Mouse (Mus musculus) limb, embryonic 14.5 days (tissue): ENCODE results near the gene Itga4. TPM values are rescaled to one million over a fixed set of nuclear protein-coding genes. Genes with fewer than 3 reads are reported as not detected.

Source experiments
- ATAC-seq: fragments of 200-750 bp; cut with Nextera tagmentation; 2 replicates; pipeline ENCODE4 v1.8.0; 2017; ENCODE audit warnings: low read depth, moderate number of reproducible peaks, moderate TSS enrichment; ENCODE audit not compliant: low FRiP score
- DNase-seq: peaks from one replicate; pipeline ENCODE4 v3.0.0-alpha.2; 2015; ENCODE audit warnings: low spot score
- H3K27ac ChIP-seq: fragments of 300-500 bp; sonication (generic); replicated peaks from 2 replicates; pipeline ENCODE4 v1.5.1; 2014; ENCODE audit warnings: low read depth, mild to moderate bottlenecking, low read length, moderate library complexity, mixed read lengths
- H3K27me3 ChIP-seq: fragments of 300-500 bp; sonication (generic); 2 replicates; pipeline ENCODE4 v1.6.1; 2014; ENCODE audit warnings: low read length, mixed read lengths; ENCODE audit not compliant: control insufficient read depth, insufficient read depth
- H3K36me3 ChIP-seq: fragments of 300-500 bp; sonication (generic); 2 replicates; pipeline ENCODE4 v1.6.1; 2014; ENCODE audit warnings: mild to moderate bottlenecking, low read length, moderate library complexity, mixed read lengths; ENCODE audit not compliant: control insufficient read depth, insufficient read depth
- H3K4me1 ChIP-seq: fragments of 300-500 bp; sonication (generic); 2 replicates; pipeline ENCODE4 v1.6.1; 2014; ENCODE audit warnings: antibody characterized with exemption, low read length, mixed read lengths; ENCODE audit not compliant: control insufficient read depth, insufficient read depth
- H3K4me2 ChIP-seq: fragments of 300-500 bp; sonication (generic); replicated peaks from 2 replicates; pipeline ENCODE4 v1.6.1; 2014; ENCODE audit warnings: low read depth, mild to moderate bottlenecking, low read length, moderate library complexity; ENCODE audit not compliant: severe bottlenecking
- H3K4me3 ChIP-seq: fragments of 300-500 bp; sonication (generic); replicated peaks from 2 replicates; pipeline ENCODE4 v1.5.1; 2014; ENCODE audit warnings: low read length
- H3K9ac ChIP-seq: fragments of 300-500 bp; sonication (generic); 2 replicates; pipeline ENCODE4 v1.6.1; 2014; ENCODE audit warnings: mild to moderate bottlenecking, low read depth, low read length, moderate library complexity; ENCODE audit not compliant: severe bottlenecking
- H3K9me3 ChIP-seq: fragments of 300-500 bp; sonication (generic); 2 replicates; pipeline ENCODE4 v1.6.1; 2016; ENCODE audit warnings: low read length; ENCODE audit not compliant: control insufficient read depth
- POLR2A ChIP-seq: fragments of 200-500 bp; IDR thresholded peaks from 2 replicates; pipeline ENCODE4 v1.8.0; 2012; ENCODE audit warnings: inconsistent platforms, mild to moderate bottlenecking, moderate library complexity, borderline replicate concordance; ENCODE audit not compliant: insufficient read depth, insufficient read length; ENCODE audit errors: extremely low read depth
- WGBS: fragments of 180-500 bp; shearing (Covaris S2); extraction: QIAGEN DNeasy Blood & Tissue Kit; methylation state at CpG from one replicate; pipeline ENCODE4 v1.1.7; 2014; 5-methylcytosine and 5-hydroxymethylcytosine counted together
- polyA plus RNA-seq, 2 experiments: library from polyadenylated mRNA; depleted of rRNA in 1 of 2; stranded (reverse) in 1 of 2; unstranded in 1 of 2; fragments of >200 nt; fragmentation: Nextera tagmentation in 1 of 2; extraction: Ambion mirVana in 1 of 2; gene quantifications; 2 replicates each; pipeline versions ENCODE4 v1.2.1 to v1.2.3; 2012 to 2014

The Itga4 gene
- polyA plus RNA-seq, 2 experiments, result 9.3 to 9.9 TPM

- 94% methylated on average over 1 of the region's 1 CpGs for WGBS
- Histone ChIP-seq H3K27ac (no peak overlapping the region), H3K36me3 (no peaks in the 10 kb centered on the region), H3K4me1 (peaks cover 4% of the 10 kb centered on the region), H3K9me3 (no peaks in the 10 kb centered on the region), H3K4me2 (no peak overlapping the region), H3K27me3 (no peaks in the 10 kb centered on the region), H3K9ac (no peak overlapping the region), H3K4me3 (no peak overlapping the region)
- DNase-seq (no peak), ATAC-seq (no peak)
- TF ChIP-seq POLR2A, result no peak
These were observed 10.5 kb upstream of the Itga4 start for GRCm38 (mm10) chr2:79244743-79245142.

GRCm38 (mm10) chr2:79248283-79248682 is 6.9 kb upstream of the Itga4 start:
- H3K4me3 ChIP-seq, result no peak overlapping the region
- no peak overlapping the region for H3K4me2 ChIP-seq
- ATAC-seq (no peak), DNase-seq (no peak)
- no peaks in the 10 kb centered on the region for H3K4me1 ChIP-seq
- H3K27me3 ChIP-seq, result no peaks in the 10 kb centered on the region
- WGBS, result 81% methylated on average over 5 of the region's 5 CpGs
- no peak overlapping the region for H3K27ac ChIP-seq
- no peak for TF ChIP-seq POLR2A
- no peak overlapping the region for H3K9ac ChIP-seq
- no peaks in the 10 kb centered on the region for H3K36me3 ChIP-seq
- H3K9me3 ChIP-seq, result no peaks in the 10 kb centered on the region

GRCm38 (mm10) chr2:79250510-79250909 is 4.7 kb upstream of the Itga4 start:
- TF ChIP-seq POLR2A, result no peak

GRCm38 (mm10) chr2:79253754-79254197 is 1.4 kb upstream of the Itga4 start:
- no peak overlapping the region for H3K27ac ChIP-seq
- no peaks in the 10 kb centered on the region for H3K9me3 ChIP-seq
- no peak overlapping the region for H3K9ac ChIP-seq
- H3K4me1 ChIP-seq, result peaks cover 10% of the 10 kb centered on the region
- H3K4me3 ChIP-seq, result no peak overlapping the region
- no peak for TF ChIP-seq POLR2A
- H3K4me2 ChIP-seq, result no peak overlapping the region
- 54% methylated on average over 8 of the region's 8 CpGs for WGBS
- no peak for ATAC-seq
- H3K36me3 ChIP-seq, result no peaks in the 10 kb centered on the region
- DNase-seq, result no peak
- no peaks in the 10 kb centered on the region for H3K27me3 ChIP-seq

More at GRCm38 (mm10) chr2:79250510-79250909, 4.7 kb upstream of the Itga4 start:
- Histone ChIP-seq H3K4me1 (peaks cover 6% of the 10 kb centered on the region; the same call in 1 of the 2 replicates), H3K27me3 (no peaks in the 10 kb centered on the region), H3K4me2 (no peak overlapping the region), H3K4me3 (no peak overlapping the region), H3K9me3 (no peaks in the 10 kb centered on the region), H3K9ac (no peak overlapping the region), H3K36me3 (no peaks in the 10 kb centered on the region), H3K27ac (no peak overlapping the region)
- DNase-seq (no peak), ATAC-seq (peak; percentile 45; the same call in 1 of the 2 replicates)
- 35% methylated on average over 1 of the region's 1 CpGs for WGBS

GRCm38 (mm10) chr2:79254588-79255191 is 536 bp upstream of the Itga4 start:
- Histone ChIP-seq H3K27me3 (no peaks in the 10 kb centered on the region), H3K4me3 (peak overlapping the region; percentile 47), H3K36me3 (no peaks in the 10 kb centered on the region), H3K9me3 (no peaks in the 10 kb centered on the region), H3K4me2 (peak overlapping the region; percentile 93), H3K27ac (0 out of 2 replicates have a peak overlapping the region, but pooled peaks have one; percentile 33), H3K9ac (peak overlapping the region; percentile 56; the same call in 1 of the 2 replicates), H3K4me1 (peaks cover 10% of the 10 kb centered on the region)
- no peak for TF ChIP-seq POLR2A
- DNase-seq, result no peak
- no peak for ATAC-seq
- WGBS, result 61% methylated on average over 3 of the region's 3 CpGs
